Mouse (Mus musculus) forebrain, embryonic 12.5 days (tissue): Measurements from ENCODE around the gene Zdhhc23. TPM values are rescaled to one million over a fixed set of nuclear protein-coding genes. Genes with fewer than 3 reads are reported as not detected.

Experiments
- ATAC-seq: fragments of 200-750 bp; cut with Nextera tagmentation; 2 replicates; pipeline ENCODE4 v1.8.0; 2017; ENCODE audit warnings: moderate TSS enrichment; ENCODE audit not compliant: low FRiP score
- H3K27ac ChIP-seq: fragments of 300-500 bp; sonication (generic); 2 replicates; pipeline ENCODE4 v1.5.1; 2016; ENCODE audit warnings: mild to moderate bottlenecking
- H3K27me3 ChIP-seq: fragments of 300-500 bp; sonication (generic); 2 replicates; pipeline ENCODE4 v1.6.1; 2016; ENCODE audit warnings: mild to moderate bottlenecking
- H3K36me3 ChIP-seq: fragments of 300-500 bp; sonication (generic); replicated peaks from 2 replicates; pipeline ENCODE4 v1.6.1; 2016; ENCODE audit warnings: mild to moderate bottlenecking
- H3K4me1 ChIP-seq: fragments of 300-500 bp; sonication (generic); 2 replicates; pipeline ENCODE4 v1.6.1; 2016
- H3K4me2 ChIP-seq: fragments of 300-500 bp; sonication (generic); 2 replicates; pipeline ENCODE4 v1.6.1; 2016; ENCODE audit warnings: mild to moderate bottlenecking, moderate library complexity
- H3K4me3 ChIP-seq: fragments of 300-500 bp; sonication (generic); replicated peaks from 2 replicates; pipeline ENCODE4 v1.5.1; 2016; ENCODE audit warnings: mild to moderate bottlenecking
- H3K9ac ChIP-seq: fragments of 300-500 bp; sonication (generic); 2 replicates; pipeline ENCODE4 v1.6.1; 2016; ENCODE audit warnings: mild to moderate bottlenecking
- H3K9me3 ChIP-seq: fragments of 300-500 bp; sonication (generic); 2 replicates; pipeline ENCODE4 v1.6.1; 2016
- WGBS: fragments of 180-500 bp; shearing (Covaris S2); methylation state at CpG from one replicate; pipeline ENCODE4 v1.1.7; 2016; 5-methylcytosine and 5-hydroxymethylcytosine counted together
- polyA plus RNA-seq: library from polyadenylated mRNA; unstranded; fragments of >200 nt; fragmentation: Nextera tagmentation; extraction: Ambion mirVana; gene quantifications from 2 replicates; pipeline ENCODE4 v1.2.1, GENCODE M21; 2016

Zdhhc23 gene
- polyA plus RNA-seq, 1 experiment from 2014 or later = 0.66 TPM

DNA sequence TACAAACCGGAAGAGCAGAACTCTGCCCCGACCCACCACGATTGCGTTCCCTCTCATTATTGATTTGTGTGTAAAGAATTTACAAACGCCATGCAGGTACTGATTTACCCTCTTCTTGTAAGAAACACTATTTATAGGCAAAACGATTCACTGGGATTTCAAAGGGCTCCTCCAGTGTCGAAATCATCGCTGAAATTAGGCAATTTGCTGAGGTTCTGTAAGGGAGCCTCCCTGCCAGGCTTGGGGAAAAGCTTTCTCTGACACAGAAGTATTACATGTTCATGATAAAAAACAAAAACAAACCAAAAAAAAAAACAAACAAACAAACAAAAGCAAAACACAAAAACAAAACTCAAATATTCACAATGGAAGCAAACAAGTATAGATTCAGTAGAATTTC is 19.5 kb upstream of the Zdhhc23 start:
- 83% methylated on average over 8 of the region's 8 CpGs for WGBS
- Histone ChIP-seq H3K4me3 (no peak overlapping the region), H3K4me1 (no peaks in the 10 kb centered on the region), H3K9ac (no peak overlapping the region), H3K4me2 (no peak overlapping the region), H3K27me3 (no peaks in the 10 kb centered on the region), H3K36me3 (no peaks in the 10 kb centered on the region), H3K9me3 (no peaks in the 10 kb centered on the region), H3K27ac (no peak overlapping the region)
- no peak for ATAC-seq

DNA sequence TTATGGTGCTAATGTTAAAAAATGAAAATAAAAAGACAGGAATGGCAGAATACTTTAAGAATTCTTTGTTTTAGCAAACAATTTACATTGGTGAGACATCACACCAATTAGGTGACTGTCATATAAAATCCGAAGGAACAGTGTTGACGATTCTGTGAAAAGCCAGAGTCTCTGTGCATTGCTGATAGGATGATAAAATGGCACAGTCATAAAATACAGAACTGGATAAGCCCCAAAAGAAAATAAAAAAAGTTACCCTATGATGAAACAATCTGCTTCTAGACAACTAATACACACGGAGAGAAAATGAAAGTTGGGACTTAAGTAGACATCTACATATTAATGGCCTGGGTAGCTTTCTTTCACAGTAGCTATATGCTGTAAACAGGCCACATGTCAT is 15.0 kb upstream of the Zdhhc23 start:
- ATAC-seq = no peak
- H3K27me3 ChIP-seq = no peaks in the 10 kb centered on the region
- no peak overlapping the region for H3K4me2 ChIP-seq
- no peak overlapping the region for H3K27ac ChIP-seq
- no peaks in the 10 kb centered on the region for H3K9me3 ChIP-seq
- no peaks in the 10 kb centered on the region for H3K36me3 ChIP-seq
- no peak overlapping the region for H3K4me3 ChIP-seq
- H3K4me1 ChIP-seq = no peaks in the 10 kb centered on the region
- WGBS = 88% methylated on average over 3 of the region's 3 CpGs
- H3K9ac ChIP-seq = no peak overlapping the region

DNA sequence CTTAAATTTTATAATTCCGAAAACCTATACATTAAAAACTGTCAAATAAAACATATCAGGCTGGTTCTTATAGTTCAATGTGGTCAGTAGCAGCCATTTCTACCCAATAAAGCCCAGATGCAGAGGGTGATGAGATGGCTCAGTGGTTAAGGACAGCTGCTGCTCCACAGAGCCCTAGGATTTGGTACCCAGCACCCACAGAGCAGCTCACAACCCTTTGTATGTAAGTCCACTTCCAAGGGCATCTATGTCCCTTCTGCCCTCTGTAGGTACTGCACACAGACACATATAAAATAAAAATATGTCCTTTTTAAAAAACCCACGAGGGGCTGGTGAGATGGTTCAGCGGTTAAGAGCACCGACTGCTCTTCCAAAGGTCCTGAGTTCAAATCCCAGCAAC is 6.7 kb upstream of the Zdhhc23 start:
- ATAC-seq = no peak

DNA sequence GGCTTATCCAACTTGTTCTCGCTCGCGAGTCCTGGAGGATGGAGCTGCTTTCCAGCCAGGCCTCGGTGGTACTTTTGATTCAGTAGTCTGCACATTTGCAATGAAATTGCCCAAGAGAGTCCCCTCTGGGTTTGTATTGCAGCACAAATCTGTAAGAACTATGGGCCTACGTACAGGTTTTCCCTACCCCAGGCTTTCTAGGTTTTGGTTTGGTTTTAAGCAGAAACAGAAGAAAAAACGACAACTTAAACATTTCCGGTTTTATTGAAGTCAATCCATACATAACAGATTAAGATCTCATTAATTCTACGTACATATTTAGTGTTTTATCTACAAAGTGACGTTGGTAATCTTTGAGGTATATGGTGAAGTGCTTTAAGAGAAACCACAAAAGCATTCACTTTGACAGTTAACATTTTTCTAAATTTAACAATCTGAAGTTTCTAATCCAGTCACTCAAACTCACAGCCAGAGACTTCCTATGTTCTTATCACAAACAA is 569 bp upstream of the Zdhhc23 start:
- no peak for ATAC-seq
- Histone ChIP-seq H3K27me3 (peaks cover 39% of the 10 kb centered on the region), H3K4me2 (peak overlapping the region; percentile 99), H3K36me3 (no peaks in the 10 kb centered on the region), H3K9me3 (no peaks in the 10 kb centered on the region), H3K9ac (peak overlapping the region; percentile 65), H3K27ac (no peak overlapping the region), H3K4me3 (peak overlapping the region; percentile 73), H3K4me1 (peaks cover 8% of the 10 kb centered on the region; the same call in 1 of the 2 replicates)
- 29% methylated on average over 9 of the region's 9 CpGs for WGBS

More for the DNA sequence above, 6.7 kb upstream of the Zdhhc23 start:
- Histone ChIP-seq H3K27me3 (no peaks in the 10 kb centered on the region), H3K27ac (no peak overlapping the region), H3K4me3 (no peak overlapping the region), H3K36me3 (no peaks in the 10 kb centered on the region), H3K9me3 (no peaks in the 10 kb centered on the region), H3K9ac (no peak overlapping the region), H3K4me2 (no peak overlapping the region), H3K4me1 (no peaks in the 10 kb centered on the region)
- 96% methylated on average over 4 of the region's 4 CpGs for WGBS

DNA sequence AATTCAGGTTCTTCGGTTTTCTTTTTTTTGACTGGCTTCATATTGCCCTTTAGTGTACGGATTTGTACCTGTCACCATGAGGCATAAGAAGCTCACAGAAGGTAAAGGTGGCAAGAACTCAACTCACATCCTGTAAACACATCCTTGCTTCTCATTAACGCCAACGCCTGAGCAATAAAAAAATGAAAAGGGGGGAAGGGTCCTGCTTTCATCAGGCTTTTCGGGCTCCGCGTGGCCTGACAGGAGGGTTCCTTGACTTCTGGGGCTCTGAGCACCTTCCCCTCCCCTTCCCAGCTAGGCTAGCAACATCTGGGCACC is 622 bp downstream of the Zdhhc23 start:
- peaks cover 8% of the 10 kb centered on the region; the same call in 1 of the 2 replicates for H3K4me1 ChIP-seq
- peak overlapping the region; percentile 99 for H3K4me2 ChIP-seq
- H3K4me3 ChIP-seq = peak overlapping the region; percentile 73
- no peaks in the 10 kb centered on the region for H3K36me3 ChIP-seq
- ATAC-seq = no peak
- H3K27ac ChIP-seq = no peak overlapping the region
- no peaks in the 10 kb centered on the region for H3K9me3 ChIP-seq
- H3K27me3 ChIP-seq = peaks cover 39% of the 10 kb centered on the region
- 14% methylated on average over 7 of the region's 7 CpGs for WGBS
- peak overlapping the region; percentile 65 for H3K9ac ChIP-seq

DNA sequence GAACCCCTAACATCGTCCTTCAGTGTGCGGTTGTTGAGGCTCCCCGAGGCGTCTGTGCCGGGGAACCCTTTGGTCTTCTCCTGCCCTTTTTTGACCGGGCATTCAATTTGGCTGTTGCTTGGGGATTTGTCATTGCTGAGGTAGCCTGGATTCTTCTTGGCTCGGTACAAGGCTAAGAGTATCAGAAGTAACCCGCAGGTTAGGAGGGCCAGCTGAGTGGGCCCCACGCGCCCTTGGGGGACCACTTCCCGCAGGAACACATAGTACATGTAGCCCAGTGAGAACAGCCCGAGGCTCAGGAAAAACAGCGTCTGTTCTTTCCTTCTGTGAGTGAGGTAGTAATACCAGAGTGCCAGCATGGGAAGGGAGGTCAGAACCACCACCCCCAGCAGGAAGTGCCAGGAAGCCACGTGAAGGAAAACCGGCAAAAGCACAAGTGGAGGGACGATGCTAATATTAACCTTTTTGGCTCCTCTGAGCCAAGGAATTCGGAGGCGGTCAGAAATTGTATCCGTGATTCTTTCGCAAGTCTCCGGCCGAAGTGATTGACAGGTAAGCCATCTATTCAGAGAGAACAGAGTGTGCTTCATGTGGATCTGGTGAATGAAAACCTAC is 5.9 kb downstream of the Zdhhc23 start:
- ATAC-seq = no peak
- Histone ChIP-seq H3K9ac (no peak overlapping the region), H3K27me3 (peaks cover 19% of the 10 kb centered on the region), H3K9me3 (no peaks in the 10 kb centered on the region), H3K4me1 (no peaks in the 10 kb centered on the region), H3K27ac (no peak overlapping the region), H3K4me2 (no peak overlapping the region), H3K4me3 (no peak overlapping the region), H3K36me3 (no peaks in the 10 kb centered on the region)
- 78% methylated on average over 22 of the region's 22 CpGs for WGBS

DNA sequence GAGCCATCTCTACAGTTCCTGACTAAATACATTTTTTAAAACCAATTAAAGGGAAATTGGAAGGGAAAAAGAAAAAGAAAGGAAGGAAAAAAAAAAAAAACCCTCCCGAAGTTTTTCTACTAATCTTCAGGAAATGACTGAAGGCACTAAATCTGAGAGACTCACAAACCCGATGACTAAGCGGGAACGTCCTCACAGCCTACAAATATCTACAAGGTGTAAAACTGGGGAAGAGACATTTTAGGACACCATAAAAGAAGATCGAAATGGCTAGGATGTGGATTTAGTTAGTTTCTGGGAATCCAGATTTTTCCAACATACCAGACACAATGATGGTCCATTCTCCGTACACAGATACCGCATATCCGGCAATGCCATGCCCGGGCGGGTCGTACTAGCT is 6.4 kb downstream of the Zdhhc23 start:
- Histone ChIP-seq H3K4me2 (no peak overlapping the region), H3K27ac (no peak overlapping the region), H3K4me1 (no peaks in the 10 kb centered on the region), H3K36me3 (no peaks in the 10 kb centered on the region), H3K4me3 (no peak overlapping the region), H3K27me3 (peaks cover 14% of the 10 kb centered on the region; the same call in 1 of the 2 replicates), H3K9ac (no peak overlapping the region), H3K9me3 (no peaks in the 10 kb centered on the region)
- no peak for ATAC-seq
- 95% methylated on average over 11 of the region's 11 CpGs for WGBS

DNA sequence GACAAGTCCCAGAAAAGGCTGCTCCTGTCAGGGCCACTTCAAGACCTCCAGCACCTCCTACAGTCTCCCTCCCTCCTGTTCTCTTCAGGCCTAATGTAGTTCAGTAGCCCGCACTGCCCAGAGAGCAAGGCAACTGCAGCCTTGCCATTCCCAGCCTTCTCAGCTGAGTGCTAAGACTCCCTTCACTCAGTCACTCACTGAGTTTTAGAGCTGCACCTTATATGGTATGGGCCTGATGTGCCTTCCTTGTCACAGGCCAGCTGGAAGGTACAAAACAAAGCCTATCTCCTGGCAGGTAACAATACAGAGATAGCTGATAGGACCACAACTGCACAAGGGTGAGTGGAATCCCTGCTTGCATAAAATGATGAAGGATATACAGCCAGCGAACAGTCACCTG is 7.2 kb downstream of the Zdhhc23 start:
- H3K9me3 ChIP-seq = no peaks in the 10 kb centered on the region
- no peak for ATAC-seq
- no peaks in the 10 kb centered on the region for H3K4me1 ChIP-seq
- H3K27ac ChIP-seq = no peak overlapping the region
- no peak overlapping the region for H3K4me2 ChIP-seq
- H3K27me3 ChIP-seq = peaks cover 10% of the 10 kb centered on the region; the same call in 1 of the 2 replicates
- H3K36me3 ChIP-seq = no peaks in the 10 kb centered on the region
- H3K9ac ChIP-seq = no peak overlapping the region
- 97% methylated on average over 2 of the region's 2 CpGs for WGBS
- H3K4me3 ChIP-seq = no peak overlapping the region

DNA sequence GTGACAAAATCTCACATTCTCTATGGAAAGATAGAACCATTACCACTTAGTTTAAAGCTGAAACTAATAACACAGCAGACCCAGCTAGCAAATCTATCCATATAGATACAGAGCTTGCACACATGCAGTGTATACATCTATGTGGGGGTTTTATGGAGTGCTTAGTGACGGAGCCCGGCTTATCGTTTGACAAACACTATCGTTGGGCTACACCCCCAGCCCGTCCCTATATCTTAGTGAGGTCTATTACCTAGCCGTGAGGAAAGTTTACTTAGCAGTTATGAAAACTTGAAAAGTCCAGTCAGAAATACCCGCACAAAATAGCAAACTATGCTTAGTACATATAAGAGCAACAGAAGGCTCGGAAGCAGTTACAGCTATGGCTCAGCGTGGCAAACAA is 7.8 kb downstream of the Zdhhc23 start:
- no peak overlapping the region for H3K4me2 ChIP-seq
- H3K9ac ChIP-seq = no peak overlapping the region
- H3K4me1 ChIP-seq = no peaks in the 10 kb centered on the region
- peaks cover 7% of the 10 kb centered on the region; the same call in 1 of the 2 replicates for H3K27me3 ChIP-seq
- no peak for ATAC-seq
- no peaks in the 10 kb centered on the region for H3K36me3 ChIP-seq
- H3K27ac ChIP-seq = no peak overlapping the region
- H3K9me3 ChIP-seq = no peaks in the 10 kb centered on the region
- 94% methylated on average over 9 of the region's 9 CpGs for WGBS
- H3K4me3 ChIP-seq = no peak overlapping the region

DNA sequence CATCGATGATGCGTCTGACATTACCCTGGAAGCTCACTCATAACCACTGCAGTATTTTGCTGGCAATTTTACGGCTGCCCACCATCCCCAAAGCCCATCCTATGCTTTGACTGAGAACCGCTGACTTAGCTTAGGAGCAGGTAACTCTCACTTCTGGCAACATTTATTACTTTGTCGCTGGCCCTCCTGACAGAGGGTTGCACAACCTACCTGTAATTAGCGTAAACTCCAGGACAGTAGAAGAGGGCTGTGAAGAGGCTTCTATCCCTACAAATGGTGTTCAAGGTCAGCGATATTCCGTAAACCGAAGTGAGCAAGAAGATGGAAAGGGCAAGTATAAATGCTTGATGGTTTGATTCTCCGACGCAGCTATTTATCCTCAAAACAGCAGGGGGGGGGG is 8.4 kb downstream of the Zdhhc23 start:
- Histone ChIP-seq H3K9ac (no peak overlapping the region), H3K9me3 (no peaks in the 10 kb centered on the region), H3K27me3 (0 out of 2 replicates have a peak, but pooled peaks cover 3% of the 10 kb centered on the region), H3K27ac (no peak overlapping the region), H3K36me3 (no peaks in the 10 kb centered on the region), H3K4me1 (0 out of 2 replicates have a peak, but pooled peaks cover 2% of the 10 kb centered on the region), H3K4me2 (no peak overlapping the region), H3K4me3 (no peak overlapping the region)
- no peak for ATAC-seq
- WGBS = 93% methylated on average over 11 of the region's 11 CpGs

DNA sequence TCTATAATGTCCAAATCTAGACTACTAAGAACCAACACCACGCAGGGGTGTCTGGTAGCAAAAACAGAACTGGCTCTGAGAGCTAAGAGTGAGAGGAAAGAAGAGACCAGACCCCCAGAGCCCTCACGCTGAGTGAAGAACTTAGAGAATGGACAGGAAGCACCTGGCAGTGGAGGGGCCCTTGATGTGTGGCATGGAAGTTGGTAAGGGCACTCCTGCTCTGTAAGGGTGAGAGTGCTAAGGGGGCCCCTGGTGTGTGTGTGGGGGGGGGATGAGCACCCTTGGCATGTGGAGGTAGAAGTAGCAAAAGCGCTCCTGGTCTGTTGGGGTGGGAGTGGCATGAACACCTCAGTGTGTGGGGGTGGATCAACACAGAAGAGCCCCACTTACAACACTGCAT is 9.2 kb downstream of the Zdhhc23 start:
- H3K36me3 ChIP-seq = no peaks in the 10 kb centered on the region
- no peak overlapping the region for H3K4me2 ChIP-seq
- H3K9me3 ChIP-seq = no peaks in the 10 kb centered on the region
- H3K9ac ChIP-seq = no peak overlapping the region
- 89% methylated on average over 3 of the region's 3 CpGs for WGBS
- no peaks in the 10 kb centered on the region for H3K27me3 ChIP-seq
- ATAC-seq = no peak
- no peak overlapping the region for H3K27ac ChIP-seq
- H3K4me3 ChIP-seq = no peak overlapping the region
- H3K4me1 ChIP-seq = 0 out of 2 replicates have a peak, but pooled peaks cover 6% of the 10 kb centered on the region

DNA sequence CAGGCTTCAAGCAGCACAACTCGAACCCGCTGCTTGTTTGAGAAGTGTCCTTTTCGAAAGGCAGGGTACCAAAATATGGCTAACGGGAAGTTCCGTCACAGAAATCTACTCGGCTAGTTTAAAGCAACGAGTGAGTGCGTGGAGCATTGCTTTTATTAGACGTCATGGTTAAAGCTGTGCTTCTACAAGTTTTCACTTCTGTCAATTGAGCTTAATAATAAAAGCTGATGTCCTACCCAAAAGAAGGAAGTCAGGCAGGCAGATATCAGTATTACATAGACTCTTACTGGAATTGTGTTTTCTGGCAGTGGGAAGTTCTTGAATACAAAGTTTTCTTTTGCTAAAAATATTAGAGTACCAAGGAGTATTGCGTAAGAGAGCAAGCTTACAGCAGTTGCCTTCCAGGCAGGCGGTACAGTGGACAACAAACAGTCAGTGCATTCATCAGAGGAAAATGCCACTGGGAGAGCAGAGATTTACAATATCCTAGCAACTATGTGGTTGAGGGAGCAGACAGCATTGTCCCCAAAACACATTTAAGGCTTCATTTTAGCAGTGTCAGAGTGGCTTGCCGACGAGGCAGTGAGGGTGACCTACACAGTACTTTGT is 13.7 kb downstream of the Zdhhc23 start:
- Histone ChIP-seq H3K27ac (0 out of 2 replicates have a peak overlapping the region, but pooled peaks have one; percentile 5), H3K9ac (no peak overlapping the region), H3K9me3 (no peaks in the 10 kb centered on the region), H3K4me1 (0 out of 2 replicates have a peak, but pooled peaks cover 9% of the 10 kb centered on the region), H3K27me3 (no peaks in the 10 kb centered on the region), H3K36me3 (peaks cover 4% of the 10 kb centered on the region; the same call in 1 of the 2 replicates), H3K4me3 (no peak overlapping the region), H3K4me2 (no peak overlapping the region)
- ATAC-seq = 0 out of 2 replicates have a peak, but pooled peaks have one; percentile 52
- WGBS = 76% methylated on average over 13 of the region's 13 CpGs

DNA sequence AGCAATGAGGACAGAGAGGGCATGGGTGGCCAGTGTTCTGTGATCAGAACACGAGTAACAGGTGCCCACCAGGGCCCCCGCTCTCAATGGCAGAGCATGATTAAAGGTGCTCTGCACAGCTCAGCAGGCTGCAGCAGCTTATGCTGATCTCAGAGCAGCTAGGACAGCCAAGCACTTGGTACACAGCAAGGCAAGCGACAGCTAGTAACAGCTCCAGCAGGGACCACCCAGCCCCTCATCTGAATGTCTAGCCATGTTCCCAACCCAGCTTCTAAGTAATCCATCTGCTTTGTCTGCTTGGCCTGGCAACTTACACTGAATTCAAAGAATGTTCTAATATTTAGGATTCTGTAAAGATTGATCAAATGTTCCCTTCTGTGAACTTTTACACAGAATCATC is 15.8 kb downstream of the Zdhhc23 start:
- WGBS = 85% methylated on average over 3 of the region's 3 CpGs
- Histone ChIP-seq H3K4me3 (no peak overlapping the region), H3K27ac (no peak overlapping the region), H3K9ac (no peak overlapping the region), H3K4me2 (no peak overlapping the region), H3K9me3 (no peaks in the 10 kb centered on the region), H3K4me1 (0 out of 2 replicates have a peak, but pooled peaks cover 9% of the 10 kb centered on the region), H3K36me3 (peaks cover 10% of the 10 kb centered on the region; the same call in 1 of the 2 replicates), H3K27me3 (no peaks in the 10 kb centered on the region)
- ATAC-seq = no peak
